Mouse (Mus musculus): ENCODE data around the gene Gm3642.
"Not testable (repeated sequence)": the region's sequence is repeated elsewhere in the genome, so short reads cannot be mapped to it uniquely, and the experiment has no call there.

The Gm3642 gene

GRCm38 (mm10) chr14:6840211-6840610 lies at the start of gene Gm3642:
TSS of gene Gm3642 (minus strand) at chr14:6840311.
- not testable (repeated sequence) for DNase-seq

GRCm38 (mm10) chr14:6889521-6890012 lies 49.5 kb upstream of the Gm3642 start, which contains the start of gene Gm3667:
TSS of gene Gm3667 (minus strand) at chr14:6889962.
- DNase-seq, result peak; percentile 10

- DNase-seq, result peak; percentile 1
Measured at GRCm38 (mm10) chr14:6888811-6889210, 48.7 kb upstream of the Gm3642 start.

- not testable (repeated sequence) for DNase-seq
Measured at GRCm38 (mm10) chr14:6823297-6823696, 16.8 kb downstream of the Gm3642 start.

Data from right cerebral cortex, postnatal 4 days (tissue).